Mouse (Mus musculus): Measurements from ENCODE around the gene Sult2a4. TPM values are rescaled to one million over a fixed set of nuclear protein-coding genes. Genes with fewer than 3 reads are reported as not detected.
"Not testable (repeated sequence)": the region's sequence is repeated elsewhere in the genome, so short reads cannot be mapped to it uniquely, and the experiment has no call there.

The Sult2a4 gene
- total RNA-seq (2021), result 1 to 10 TPM; 3.9 to 7.3 TPM
- long read RNA-seq, experiment 1, partial matches to known transcripts, result 1 of 1 reads
- long read RNA-seq, experiment 1, other reads (novel, unspliced or antisense), result 0 of 1 reads
- long read RNA-seq, experiment 2, result 0 reads

DNA sequence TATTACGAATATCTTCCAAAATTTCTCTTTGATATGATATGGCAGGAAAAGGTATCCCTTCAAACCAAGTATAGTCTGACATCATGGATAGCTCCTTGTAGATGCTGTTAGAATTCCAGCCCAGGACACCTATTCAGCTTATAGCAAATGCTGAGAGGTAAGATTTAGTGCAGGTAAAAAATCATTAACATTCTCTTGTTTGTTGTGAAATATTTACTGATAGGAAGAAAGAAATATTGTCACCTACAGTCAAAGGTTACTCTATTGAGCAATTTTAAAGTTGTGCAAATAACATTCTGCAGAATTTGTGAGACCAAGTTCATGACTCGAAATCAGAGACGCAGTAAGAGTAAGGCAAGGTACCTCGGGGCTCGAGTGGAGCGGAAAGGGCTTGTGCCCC is at the start of gene Sult2a4:
TSS of gene Sult2a4 (minus strand) at position 101 of the 400 bp plus-strand sequence.
- not testable (repeated sequence) for DNase-seq

DNA sequence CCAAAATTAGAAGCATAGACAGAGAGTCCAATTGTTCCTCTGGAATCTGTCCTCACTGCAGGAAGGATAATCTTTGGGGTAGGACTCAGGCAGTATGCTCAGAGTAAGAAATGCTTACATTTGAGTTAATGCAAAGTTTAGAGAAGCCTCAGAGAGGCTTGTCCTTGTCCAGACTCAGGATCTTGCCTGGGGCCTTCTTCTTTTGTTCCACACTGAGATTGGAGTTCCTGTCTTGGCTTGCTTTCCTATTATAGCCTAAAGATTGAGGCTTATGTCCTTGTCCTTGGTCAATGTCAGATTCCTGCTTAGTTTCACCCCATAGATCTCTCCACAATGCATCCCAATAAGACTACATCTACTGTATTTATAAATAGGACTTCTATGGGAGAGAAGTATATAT is 41.4 kb upstream of the Sult2a4 start:
- not testable (repeated sequence) for DNase-seq

DNA sequence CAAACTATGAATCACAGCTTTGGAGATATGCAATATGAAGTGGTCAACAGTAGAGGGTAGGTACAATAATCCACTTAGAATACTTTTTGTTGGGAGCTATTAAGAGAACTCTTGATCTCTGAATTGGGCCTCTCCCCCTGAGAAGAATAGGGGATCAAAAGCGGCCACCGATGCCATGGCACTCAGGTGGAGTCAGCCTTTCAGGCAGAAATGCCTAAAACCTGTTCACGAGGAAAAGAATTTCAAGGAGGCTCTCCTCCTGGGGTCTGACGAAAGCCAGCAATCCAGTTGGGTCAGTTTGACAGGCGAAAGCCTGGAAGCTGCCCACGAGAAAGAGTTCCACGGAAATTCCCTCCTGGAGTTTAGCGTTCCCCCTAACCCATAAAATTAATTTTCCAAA is 23.7 kb upstream of the Sult2a4 start:
- no peak for DNase-seq

DNA sequence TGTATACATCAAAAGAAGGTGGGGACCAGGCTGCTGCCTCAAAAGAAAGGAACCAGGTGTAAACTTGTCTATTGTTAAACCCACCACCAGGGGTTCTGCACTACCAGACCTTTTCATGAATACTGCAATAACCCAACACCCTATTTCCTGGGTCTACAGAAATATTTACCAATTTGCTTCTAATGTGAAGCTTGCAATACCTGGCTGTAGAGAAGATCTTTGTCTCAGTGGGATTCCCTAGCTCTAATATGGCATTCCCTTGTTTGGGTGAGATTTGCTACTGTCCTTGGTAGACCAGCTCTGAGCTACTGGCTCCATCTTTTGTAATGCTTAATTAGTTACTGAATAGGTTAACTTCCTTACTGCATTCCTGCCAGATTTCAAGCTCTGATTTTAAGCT is 21.3 kb upstream of the Sult2a4 start:
- not testable (repeated sequence) for DNase-seq

Other genes with a start within 250 kb of the Sult2a4 start
- 100 to 1,000 TPM in 1 of 2 experiments, 10 to 100 TPM in 1; 51.6 to 124 TPM for gene Sult2a1, start 152.2 kb downstream of the Sult2a4 start, total RNA-seq (2021)
- gene Sult2a3, start 133.4 kb upstream of the Sult2a4 start, total RNA-seq (2021), result 1 to 10 TPM; 1.8 to 2.3 TPM

Data from adrenal gland, postnatal 10 days (tissue).